Mouse (Mus musculus) hindbrain, embryonic 12.5 days (tissue): Measurements from ENCODE around the gene Tmem81. TPM values are rescaled to one million over a fixed set of nuclear protein-coding genes. Genes with fewer than 3 reads are reported as not detected.

Source experiments
- ATAC-seq: fragments of 200-750 bp; cut with Nextera tagmentation; 2 replicates; pipeline ENCODE4 v1.8.0; 2017; ENCODE audit warnings: moderate TSS enrichment; ENCODE audit not compliant: low FRiP score
- H3K27ac ChIP-seq: fragments of 300-500 bp; sonication (generic); 2 replicates; pipeline ENCODE4 v1.5.1; 2016; ENCODE audit warnings: mild to moderate bottlenecking
- H3K27me3 ChIP-seq: fragments of 300-500 bp; sonication (generic); 2 replicates; pipeline ENCODE4 v1.6.1; 2016; ENCODE audit warnings: mild to moderate bottlenecking
- H3K36me3 ChIP-seq: fragments of 300-500 bp; sonication (generic); 2 replicates; pipeline ENCODE4 v1.6.1; 2016; ENCODE audit warnings: mild to moderate bottlenecking
- H3K4me1 ChIP-seq: fragments of 300-500 bp; sonication (generic); 2 replicates; pipeline ENCODE4 v1.6.1; 2016
- H3K4me2 ChIP-seq: fragments of 300-500 bp; sonication (generic); replicated peaks from 2 replicates; pipeline ENCODE4 v1.6.1; 2016; ENCODE audit warnings: mild to moderate bottlenecking
- H3K4me3 ChIP-seq: fragments of 300-500 bp; sonication (generic); 2 replicates; pipeline ENCODE4 v1.5.1; 2016; ENCODE audit warnings: mild to moderate bottlenecking
- H3K9ac ChIP-seq: fragments of 300-500 bp; sonication (generic); 2 replicates; pipeline ENCODE4 v1.6.1; 2016; ENCODE audit warnings: mild to moderate bottlenecking, moderate library complexity
- H3K9me3 ChIP-seq: fragments of 300-500 bp; sonication (generic); replicated peaks from 2 replicates; pipeline ENCODE4 v1.6.1; 2016; ENCODE audit warnings: mild to moderate bottlenecking
- WGBS: fragments of 180-500 bp; shearing (Covaris S2); methylation state at CpG from one replicate; pipeline ENCODE4 v1.1.7; 2016; 5-methylcytosine and 5-hydroxymethylcytosine counted together
- polyA plus RNA-seq: library from polyadenylated mRNA; unstranded; fragments of >200 nt; fragmentation: Nextera tagmentation; extraction: Ambion mirVana; gene quantifications from 2 replicates; pipeline ENCODE4 v1.2.1, GENCODE M21; 2016

Tmem81 gene
- polyA plus RNA-seq, 1 experiment from 2014 or later: 1.5 TPM

GRCm38 (mm10) chr1:132523048-132523447, 17.0 kb downstream of the Tmem81 start:
- 0 out of 2 replicates have a peak, but pooled peaks have one; percentile 11 for ATAC-seq
- Histone ChIP-seq H3K4me3 (no peak overlapping the region), H3K36me3 (peaks cover 40% of the 10 kb centered on the region), H3K4me1 (peaks cover 21% of the 10 kb centered on the region), H3K4me2 (no peak overlapping the region), H3K9ac (no peak overlapping the region), H3K27me3 (0 out of 2 replicates have a peak, but pooled peaks cover 2% of the 10 kb centered on the region), H3K9me3 (no peaks in the 10 kb centered on the region), H3K27ac (no peak overlapping the region)
- 85% methylated on average over 8 of the region's 8 CpGs for WGBS

DNA sequence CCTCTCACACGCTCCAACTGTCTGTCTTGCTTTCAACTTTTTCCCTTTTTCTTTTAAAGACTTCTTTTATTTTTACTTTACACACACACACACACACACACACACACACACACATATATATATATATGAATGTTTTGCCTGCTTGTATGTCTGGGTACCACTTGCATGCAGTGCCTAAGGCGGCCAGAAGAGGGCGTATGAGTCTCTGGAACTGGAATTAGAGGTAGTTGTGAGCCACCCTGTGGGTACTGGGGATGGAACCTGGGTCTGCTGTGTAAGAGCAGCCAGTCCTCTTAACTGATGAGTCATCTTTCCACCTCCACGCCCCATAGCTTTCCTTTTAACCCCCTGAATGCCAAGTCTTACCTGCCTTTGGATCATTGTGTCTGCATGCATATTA, 17.9 kb downstream of the Tmem81 start:
- Histone ChIP-seq H3K9ac (no peak overlapping the region), H3K36me3 (peaks cover 38% of the 10 kb centered on the region)

GRCm38 (mm10) chr1:132525832-132526231, 19.8 kb downstream of the Tmem81 start:
- peaks cover 31% of the 10 kb centered on the region for H3K4me1 ChIP-seq
- 0 out of 2 replicates have a peak, but pooled peaks cover 2% of the 10 kb centered on the region for H3K27me3 ChIP-seq
- peak overlapping the region; percentile 19; the same call in 1 of the 2 replicates for H3K4me2 ChIP-seq
- peak; percentile 33; the same call in 1 of the 2 replicates for ATAC-seq
- no peaks in the 10 kb centered on the region for H3K9me3 ChIP-seq
- H3K4me3 ChIP-seq: no peak overlapping the region
- WGBS: 5% methylated on average over 10 of the region's 10 CpGs
- peaks cover 33% of the 10 kb centered on the region; the same call in 1 of the 2 replicates for H3K36me3 ChIP-seq
- H3K27ac ChIP-seq: peak overlapping the region; percentile 80
- H3K9ac ChIP-seq: peak overlapping the region; percentile 39

More for the DNA sequence above, 17.9 kb downstream of the Tmem81 start:
- no peak overlapping the region for H3K4me3 ChIP-seq
- no peak overlapping the region for H3K4me2 ChIP-seq
- no peak overlapping the region for H3K27ac ChIP-seq
- H3K27me3 ChIP-seq: 0 out of 2 replicates have a peak, but pooled peaks cover 2% of the 10 kb centered on the region
- no peaks in the 10 kb centered on the region for H3K9me3 ChIP-seq
- H3K4me1 ChIP-seq: peaks cover 21% of the 10 kb centered on the region
- ATAC-seq: no peak
- 31% methylated on average over 4 of the region's 4 CpGs for WGBS

- Histone ChIP-seq H3K27me3 (peaks cover 2% of the 10 kb centered on the region; the same call in 1 of the 2 replicates), H3K4me1 (peaks cover 49% of the 10 kb centered on the region), H3K9ac (no peak overlapping the region), H3K4me3 (no peak overlapping the region), H3K4me2 (no peak overlapping the region), H3K9me3 (no peaks in the 10 kb centered on the region), H3K36me3 (peaks cover 18% of the 10 kb centered on the region; the same call in 1 of the 2 replicates), H3K27ac (no peak overlapping the region)
- WGBS: 98% methylated on average over 13 of the region's 13 CpGs
- no peak for ATAC-seq
Observed at GRCm38 (mm10) chr1:132528071-132528470, 22.0 kb downstream of the Tmem81 start.

GRCm38 (mm10) chr1:132528647-132529334, 22.8 kb downstream of the Tmem81 start:
- H3K4me2 ChIP-seq: no peak overlapping the region
- H3K27ac ChIP-seq: no peak overlapping the region
- H3K9me3 ChIP-seq: no peaks in the 10 kb centered on the region
- ATAC-seq: no peak
- H3K36me3 ChIP-seq: peaks cover 16% of the 10 kb centered on the region; the same call in 1 of the 2 replicates
- H3K27me3 ChIP-seq: peaks cover 2% of the 10 kb centered on the region; the same call in 1 of the 2 replicates
- no peak overlapping the region for H3K9ac ChIP-seq
- no peak overlapping the region for H3K4me3 ChIP-seq
- 88% methylated on average over 19 of the region's 19 CpGs for WGBS
- H3K4me1 ChIP-seq: peaks cover 51% of the 10 kb centered on the region

GRCm38 (mm10) chr1:132530631-132531191, 24.7 kb downstream of the Tmem81 start:
- Histone ChIP-seq H3K27ac (peak overlapping the region; percentile 73), H3K9ac (peak overlapping the region; percentile 19; the same call in 1 of the 2 replicates), H3K9me3 (no peaks in the 10 kb centered on the region), H3K36me3 (0 out of 2 replicates have a peak, but pooled peaks cover 16% of the 10 kb centered on the region), H3K4me2 (no peak overlapping the region), H3K4me3 (no peak overlapping the region), H3K27me3 (peaks cover 2% of the 10 kb centered on the region; the same call in 1 of the 2 replicates), H3K4me1 (peaks cover 62% of the 10 kb centered on the region)
- ATAC-seq: peak; percentile 87
- 2% methylated on average over 5 of the region's 5 CpGs for WGBS

GRCm38 (mm10) chr1:132532521-132532920, 26.5 kb downstream of the Tmem81 start:
- Histone ChIP-seq H3K9me3 (no peaks in the 10 kb centered on the region), H3K27me3 (peaks cover 2% of the 10 kb centered on the region; the same call in 1 of the 2 replicates), H3K4me3 (no peak overlapping the region), H3K27ac (no peak overlapping the region), H3K4me2 (no peak overlapping the region), H3K4me1 (peaks cover 53% of the 10 kb centered on the region), H3K36me3 (0 out of 2 replicates have a peak, but pooled peaks cover 11% of the 10 kb centered on the region), H3K9ac (no peak overlapping the region)
- no peak for ATAC-seq
- WGBS: 57% methylated on average over 9 of the region's 9 CpGs

DNA sequence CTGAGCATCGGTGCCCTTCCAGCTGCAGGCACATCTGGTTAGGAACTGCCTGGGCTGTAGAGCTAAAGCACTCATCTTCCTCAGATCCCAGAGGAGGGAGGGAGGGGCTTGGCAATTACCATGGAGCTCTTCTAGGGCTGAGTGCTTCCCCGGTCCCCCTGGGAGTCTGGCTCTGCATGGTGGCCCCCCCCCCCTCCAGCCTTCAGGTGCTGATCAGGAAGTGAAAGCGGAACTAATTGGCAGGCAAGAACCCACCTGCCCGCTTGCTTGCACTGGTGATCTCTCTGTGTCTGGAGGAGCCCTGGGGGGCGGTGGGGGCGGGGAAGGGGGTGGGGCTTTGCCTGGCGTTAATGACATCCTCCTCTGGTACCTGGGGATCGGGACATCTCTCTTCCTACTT, 27.8 kb downstream of the Tmem81 start:
- Histone ChIP-seq H3K9ac (0 out of 2 replicates have a peak overlapping the region, but pooled peaks have one; percentile 1), H3K27ac (peak overlapping the region; percentile 70), H3K27me3 (peaks cover 4% of the 10 kb centered on the region), H3K4me3 (no peak overlapping the region), H3K4me1 (peaks cover 60% of the 10 kb centered on the region), H3K9me3 (no peaks in the 10 kb centered on the region), H3K4me2 (peak overlapping the region; percentile 22; the same call in 1 of the 2 replicates), H3K36me3 (0 out of 2 replicates have a peak, but pooled peaks cover 4% of the 10 kb centered on the region)
- 3% methylated on average over 8 of the region's 8 CpGs for WGBS
- peak; percentile 29; the same call in 1 of the 2 replicates for ATAC-seq

DNA sequence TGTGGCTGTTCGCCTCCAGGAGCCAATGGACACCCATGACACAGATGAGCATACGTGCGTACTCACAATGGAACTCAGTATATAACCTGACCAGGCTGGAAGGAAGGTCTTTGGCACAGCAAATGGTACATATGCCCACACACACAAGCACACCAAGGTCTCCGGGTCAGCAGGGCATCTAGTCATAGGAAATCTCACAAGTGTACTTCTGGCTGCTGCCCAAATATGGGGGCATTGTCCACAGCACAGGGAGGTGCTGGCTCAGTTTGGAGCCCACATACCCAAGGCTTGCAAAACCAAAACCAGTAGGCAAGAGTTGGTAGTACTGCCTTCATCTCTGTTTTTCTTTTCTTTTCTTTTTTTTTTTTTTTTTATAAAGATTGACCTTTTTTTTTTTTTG, 29.5 kb downstream of the Tmem81 start:
- Histone ChIP-seq H3K27ac (no peak overlapping the region), H3K9me3 (no peaks in the 10 kb centered on the region), H3K36me3 (no peaks in the 10 kb centered on the region), H3K27me3 (peaks cover 17% of the 10 kb centered on the region), H3K4me2 (no peak overlapping the region), H3K4me1 (peaks cover 59% of the 10 kb centered on the region), H3K9ac (no peak overlapping the region), H3K4me3 (no peak overlapping the region)
- ATAC-seq: no peak
- 94% methylated on average over 4 of the region's 4 CpGs for WGBS

DNA sequence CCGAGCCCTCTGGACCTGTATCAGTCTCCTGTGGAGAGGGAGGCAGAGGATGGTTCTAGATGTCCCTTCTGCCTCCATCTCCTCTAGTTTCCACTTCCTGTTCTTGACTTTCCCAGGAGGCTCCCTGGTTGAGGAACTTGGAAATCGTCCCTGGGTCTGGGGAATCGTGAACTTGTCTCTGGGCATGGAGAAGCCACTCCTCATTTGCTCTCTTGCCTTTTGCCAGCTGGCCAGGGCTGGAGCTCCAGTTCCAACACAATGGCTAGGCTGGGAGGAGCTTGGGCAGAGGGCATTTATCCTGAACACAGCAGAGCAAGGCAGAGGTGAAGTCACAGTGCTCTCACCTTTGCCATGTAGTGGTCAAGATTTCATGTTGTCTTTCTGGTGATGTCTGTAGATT, 30.4 kb downstream of the Tmem81 start:
- peaks cover 59% of the 10 kb centered on the region for H3K4me1 ChIP-seq
- no peak overlapping the region for H3K4me3 ChIP-seq
- H3K27ac ChIP-seq: no peak overlapping the region
- H3K9ac ChIP-seq: no peak overlapping the region
- no peak overlapping the region for H3K4me2 ChIP-seq
- ATAC-seq: no peak
- 80% methylated on average over 3 of the region's 3 CpGs for WGBS
- H3K36me3 ChIP-seq: no peaks in the 10 kb centered on the region
- peaks cover 26% of the 10 kb centered on the region for H3K27me3 ChIP-seq
- no peaks in the 10 kb centered on the region for H3K9me3 ChIP-seq

GRCm38 (mm10) chr1:132537736-132538135, 31.7 kb downstream of the Tmem81 start:
- WGBS: 79% methylated on average over 5 of the region's 5 CpGs

GRCm38 (mm10) chr1:132540701-132541100, 34.7 kb downstream of the Tmem81 start:
- H3K27me3 ChIP-seq: peaks cover 55% of the 10 kb centered on the region
- WGBS: 58% methylated on average over 7 of the region's 7 CpGs
- no peak for ATAC-seq
- H3K36me3 ChIP-seq: no peaks in the 10 kb centered on the region
- H3K4me1 ChIP-seq: peaks cover 46% of the 10 kb centered on the region
- H3K4me3 ChIP-seq: peak overlapping the region; percentile 43
- H3K9ac ChIP-seq: 0 out of 2 replicates have a peak overlapping the region, but pooled peaks have one; percentile 63
- H3K9me3 ChIP-seq: no peaks in the 10 kb centered on the region
- no peak overlapping the region for H3K27ac ChIP-seq
- H3K4me2 ChIP-seq: peak overlapping the region; percentile 57

More at GRCm38 (mm10) chr1:132537736-132538135, 31.7 kb downstream of the Tmem81 start:
- H3K4me3 ChIP-seq: no peak overlapping the region
- H3K9ac ChIP-seq: no peak overlapping the region
- no peaks in the 10 kb centered on the region for H3K9me3 ChIP-seq
- no peak for ATAC-seq
- H3K36me3 ChIP-seq: no peaks in the 10 kb centered on the region
- H3K4me1 ChIP-seq: peaks cover 61% of the 10 kb centered on the region
- no peak overlapping the region for H3K4me2 ChIP-seq
- no peak overlapping the region for H3K27ac ChIP-seq
- H3K27me3 ChIP-seq: peaks cover 39% of the 10 kb centered on the region
